Mouse (Mus musculus) v-Abl transformed pro-B cells (cell line): ENCODE data around the gene Rbmxl2.

Experiments
- in situ Hi-C, 2 experiments: fragments of 400-800 bp; cut with MboI; formaldehyde crosslinking; loops; one replicate each; pipeline ENCODE4 v1.15.1; 2025; ENCODE audit not compliant: unreplicated experiment in 2 of 2

Rbmxl2 gene

DNA sequence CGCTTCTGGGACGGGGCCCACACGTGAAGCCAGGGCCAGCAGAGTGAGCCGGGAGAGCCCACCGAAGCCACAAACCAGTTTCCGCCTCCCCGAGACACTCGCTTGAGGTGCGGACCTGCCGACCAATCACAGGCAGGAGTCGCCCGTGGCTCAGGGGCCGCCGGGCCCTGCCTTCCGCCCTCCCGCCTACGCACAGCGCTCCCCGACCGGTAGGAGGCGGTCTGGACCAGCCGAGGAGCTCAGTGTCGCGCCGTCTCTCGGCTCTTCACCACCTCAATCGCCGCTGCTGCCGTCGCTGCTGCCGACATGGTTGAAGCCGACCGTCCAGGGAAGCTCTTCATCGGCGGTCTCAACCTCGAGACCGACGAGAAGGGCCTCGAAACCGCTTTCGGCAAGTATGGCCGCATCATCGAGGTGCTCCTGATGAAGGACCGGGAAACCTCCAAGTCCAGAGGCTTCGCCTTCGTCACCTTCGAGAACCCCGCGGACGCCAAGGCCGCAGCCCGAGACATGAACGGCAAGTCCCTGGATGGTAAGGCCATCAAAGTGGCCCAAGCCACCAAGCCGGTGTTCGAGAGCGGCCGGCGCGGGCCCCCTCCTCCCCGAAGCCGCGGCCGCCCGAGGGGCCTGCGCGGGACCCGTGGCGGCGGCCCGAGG is at the start of gene Rbmxl2:
Rbmxl2 (plus strand) TSS at position 242 of the 657 bp plus-strand sequence.
- in situ Hi-C loops: no loop called here

DNA sequence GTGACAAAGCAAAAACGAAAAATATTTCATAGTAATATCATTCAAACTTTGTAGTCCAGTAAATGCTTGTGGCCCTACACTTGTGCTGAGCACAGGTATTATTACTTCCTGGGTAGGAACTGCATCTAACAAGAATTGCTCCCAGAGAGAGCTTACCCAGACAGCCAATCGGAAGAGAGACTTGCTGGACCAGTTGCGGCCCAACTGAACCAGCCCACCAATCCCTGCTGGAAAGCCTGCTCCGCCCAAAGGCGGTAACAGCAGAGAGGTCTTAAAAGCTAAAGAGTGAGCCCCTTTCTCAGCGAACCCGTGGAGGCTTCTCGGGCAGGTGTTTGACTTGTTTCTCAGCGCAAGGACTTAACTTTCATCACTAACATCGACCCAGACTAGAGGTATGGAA is 42.6 kb upstream of the Rbmxl2 start, which contains the start of gene Nlrp14:
Nlrp14 (plus strand) TSS at position 301 of the 400 bp plus-strand sequence.
- in situ Hi-C loops: no loop called here

DNA sequence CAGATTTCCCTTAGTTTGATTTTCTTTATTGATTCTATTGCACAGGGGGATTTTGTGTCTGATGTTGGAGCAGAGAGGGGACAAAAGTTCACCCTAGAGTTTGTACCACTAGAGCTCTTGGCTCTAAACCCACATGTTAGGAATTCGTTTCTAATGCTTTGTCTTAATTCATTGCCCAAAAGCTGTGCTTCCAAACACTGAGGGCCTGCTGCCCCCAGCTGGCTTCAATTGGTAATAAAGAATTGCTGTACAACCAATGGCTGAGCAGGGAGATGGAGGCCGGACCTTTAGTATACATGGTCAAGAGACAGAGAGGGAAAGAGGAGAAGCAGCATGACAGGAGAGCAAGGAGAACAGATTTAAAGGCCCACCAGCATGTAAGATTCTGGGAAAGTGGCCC is 28.8 kb upstream of the Rbmxl2 start:
- in situ Hi-C loops: no loop called here

DNA sequence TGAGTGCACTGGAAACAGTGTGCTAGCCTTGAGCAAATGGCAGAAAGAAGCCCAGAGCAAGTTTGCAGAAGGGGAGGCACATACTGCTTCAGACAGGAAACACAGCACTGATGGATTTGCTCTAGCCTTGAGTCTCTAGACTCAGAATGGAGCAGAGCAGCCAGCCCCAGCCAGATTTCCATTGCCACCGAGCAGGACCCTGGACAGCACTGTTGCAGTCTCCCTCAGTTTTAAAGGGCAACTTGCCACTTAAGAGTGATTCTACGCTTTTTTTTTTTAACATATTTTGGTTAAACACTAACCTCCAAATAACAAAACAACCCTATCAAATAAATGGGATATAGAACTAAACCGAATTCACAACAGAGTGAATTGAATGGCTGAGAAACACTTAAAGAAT is 7.4 kb upstream of the Rbmxl2 start:
- in situ Hi-C loops: no loop called here

DNA sequence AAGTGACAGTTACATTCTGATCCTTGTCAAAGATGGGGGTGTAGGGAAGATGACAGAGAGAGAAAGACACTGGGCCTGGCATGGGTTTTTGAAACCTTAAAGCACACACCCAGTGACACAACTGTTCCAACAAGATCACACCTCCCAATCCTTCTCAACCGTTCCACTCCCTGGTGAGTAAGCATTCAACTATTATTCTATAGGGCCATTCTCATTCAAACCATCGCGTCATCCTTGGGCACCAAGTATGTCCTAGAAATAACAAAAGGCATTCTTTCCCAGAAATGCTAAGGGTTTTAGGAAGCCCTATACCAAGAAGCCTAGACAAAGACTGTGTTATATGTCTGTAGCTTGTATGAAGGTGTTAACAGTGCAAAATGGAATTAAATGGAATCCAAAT is 1.4 kb upstream of the Rbmxl2 start:
- in situ Hi-C loops: no loop called here

DNA sequence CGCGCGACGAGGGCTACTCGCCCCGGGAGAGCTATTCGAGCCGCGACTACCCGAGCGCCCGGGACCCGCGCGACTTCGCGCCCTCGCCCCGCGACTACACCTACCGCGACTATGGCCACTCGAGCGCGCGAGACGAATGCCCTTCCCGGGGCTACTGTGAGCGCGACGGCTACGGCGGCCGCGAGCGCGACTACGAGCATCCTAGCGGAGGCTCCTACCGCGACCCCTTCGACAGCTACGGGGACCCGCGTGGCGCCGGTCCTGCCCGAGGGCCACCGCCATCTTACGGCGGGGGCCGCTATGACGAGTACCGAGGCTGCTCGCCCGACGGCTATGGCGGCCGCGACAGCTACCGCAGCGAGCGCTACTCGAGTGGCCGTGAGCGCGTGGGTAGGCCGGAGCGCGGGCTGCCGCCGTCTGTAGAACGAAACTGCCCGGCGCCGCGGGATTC is 906 bp downstream of the Rbmxl2 start:
- in situ Hi-C loops: no loop called here

DNA sequence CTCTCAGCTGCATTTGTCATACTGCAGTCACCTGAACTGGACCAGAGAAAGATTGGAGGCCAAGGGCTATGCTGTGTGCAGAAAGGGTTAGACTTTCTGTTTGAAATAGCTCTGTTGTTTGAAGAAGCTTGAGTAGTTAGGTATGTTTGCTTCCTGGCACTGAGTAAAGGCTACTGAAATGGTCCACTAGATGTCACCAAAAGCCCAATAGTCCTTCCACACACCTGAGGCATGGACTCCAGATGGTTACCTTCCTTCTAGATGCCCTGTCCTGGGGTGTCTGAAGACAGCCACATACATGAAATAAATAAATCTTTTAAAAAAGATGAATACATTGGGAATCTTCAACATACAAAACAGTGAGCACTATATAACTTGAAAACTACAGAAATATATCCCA is 6.5 kb downstream of the Rbmxl2 start:
- in situ Hi-C loops: no loop called here

DNA sequence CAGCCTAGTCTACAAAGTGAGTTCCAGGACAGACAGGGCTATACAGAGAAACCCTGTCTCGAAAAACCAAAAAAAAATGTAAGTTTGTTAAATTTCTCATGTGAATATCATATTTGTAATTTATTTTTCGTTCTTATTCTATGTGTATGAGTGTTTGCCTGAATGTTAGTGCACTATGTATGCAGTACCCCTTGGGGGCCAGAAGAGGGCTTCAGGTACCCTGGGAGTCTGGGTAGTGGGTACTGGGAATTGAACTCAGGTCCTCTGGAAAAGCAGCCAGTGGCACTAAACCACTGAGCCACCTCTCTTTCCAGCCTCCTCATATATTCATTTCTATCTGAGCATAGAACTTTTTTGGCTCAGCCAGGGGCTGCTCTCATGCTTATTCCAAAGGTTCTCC is 7.6 kb downstream of the Rbmxl2 start:
- in situ Hi-C loops: no loop called here

DNA sequence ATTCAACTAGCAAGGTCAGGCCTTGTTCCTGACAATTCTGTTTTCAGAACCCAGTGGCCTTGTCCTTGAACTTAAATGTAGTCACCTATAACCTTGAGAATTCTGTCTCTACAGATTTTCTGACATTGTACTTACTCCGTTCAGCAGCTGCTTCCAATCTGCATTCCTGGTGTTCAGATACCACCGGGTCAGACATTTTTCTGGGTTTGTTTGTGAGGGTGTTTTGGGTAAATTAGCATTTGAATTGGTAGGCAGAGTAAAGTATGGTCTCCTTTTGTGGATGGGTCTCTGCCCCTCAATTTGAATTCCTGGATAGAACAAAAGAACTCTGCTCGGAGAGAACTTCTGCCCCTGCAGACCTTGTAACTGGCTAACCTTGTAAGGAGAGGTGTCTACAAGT is 27.6 kb downstream of the Rbmxl2 start:
- in situ Hi-C loops: no loop called here

DNA sequence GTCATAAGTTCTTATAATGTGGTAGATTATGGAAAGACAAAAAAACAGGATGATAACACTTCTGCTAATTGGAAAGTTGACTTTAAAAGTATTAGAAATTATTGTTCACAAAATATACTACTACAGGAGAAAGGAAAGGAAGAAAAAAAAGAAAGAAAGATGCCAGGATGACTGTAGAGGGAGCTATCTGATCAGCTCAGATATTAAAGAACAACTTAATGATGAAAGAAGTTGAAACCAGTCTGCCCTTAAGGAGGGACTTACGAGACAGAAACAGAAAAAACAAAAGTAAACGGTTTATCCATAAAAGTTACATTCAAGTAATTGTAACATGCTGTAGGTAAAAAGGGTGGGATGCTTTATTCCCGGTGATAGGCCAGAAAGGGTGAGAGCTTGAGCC is 28.3 kb downstream of the Rbmxl2 start:
- in situ Hi-C loops: no loop called here

DNA sequence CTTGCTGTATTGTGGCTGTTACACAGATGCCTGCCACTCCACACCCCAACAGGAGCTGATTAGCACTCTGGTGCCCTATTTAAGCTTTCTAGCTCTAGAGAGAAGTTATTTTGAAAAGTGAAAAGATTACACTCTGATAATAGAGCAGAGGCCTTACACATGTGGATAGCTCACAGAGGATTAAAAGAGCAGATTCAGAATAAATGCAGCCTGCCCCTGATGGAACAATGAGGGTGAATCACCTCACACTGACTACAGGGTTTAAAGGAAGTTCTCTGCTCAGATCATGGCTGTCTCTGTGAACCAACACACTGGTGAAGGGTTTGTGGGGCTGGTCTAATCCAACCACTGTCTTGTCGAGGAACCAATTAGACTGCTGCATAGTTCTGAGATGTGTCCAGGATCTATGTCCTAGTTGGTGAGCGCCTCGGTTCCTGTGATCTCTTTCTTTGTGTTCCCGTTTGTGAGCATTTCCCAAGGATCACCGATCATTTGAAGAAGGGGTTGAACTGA is 32.2 kb downstream of the Rbmxl2 start:
- in situ Hi-C loops: no loop called here

DNA sequence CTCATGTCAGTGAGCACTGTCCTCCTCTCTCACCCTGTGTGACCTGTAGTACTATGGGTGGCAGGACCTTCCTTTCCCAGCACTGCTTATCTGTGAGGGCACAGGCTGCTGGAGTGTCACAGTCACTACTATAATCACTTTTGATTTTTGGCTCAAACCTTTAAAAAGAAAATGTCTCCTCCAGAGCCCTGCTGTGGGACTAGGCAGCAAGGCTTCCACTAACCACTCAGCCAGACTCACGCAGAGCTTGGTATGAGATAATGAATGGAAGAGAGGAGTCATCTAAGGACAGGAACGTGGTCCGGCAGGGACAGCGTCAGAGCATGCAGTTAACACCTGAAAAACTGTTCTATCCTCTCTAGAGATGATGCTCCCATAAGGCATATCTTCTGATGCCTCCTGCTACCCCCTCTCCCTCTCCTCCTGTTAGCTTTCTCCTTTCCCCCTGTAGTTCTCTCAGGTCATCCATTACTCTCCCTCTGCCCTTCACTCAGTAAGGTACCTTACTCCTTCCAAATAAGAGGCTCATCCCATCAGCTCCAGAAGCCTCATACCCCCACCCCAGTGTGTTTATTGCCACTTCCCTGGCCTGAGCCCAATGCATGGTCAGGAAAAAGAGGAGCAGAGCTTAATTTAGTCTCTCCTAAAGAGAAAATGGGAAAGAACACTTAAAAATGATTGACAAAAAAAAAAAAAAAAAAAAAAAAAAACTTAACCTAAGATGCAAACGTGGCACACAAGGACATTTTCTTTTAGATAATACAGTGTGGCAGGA is 41.2 kb downstream of the Rbmxl2 start:
- in situ Hi-C loops: no loop called here

DNA sequence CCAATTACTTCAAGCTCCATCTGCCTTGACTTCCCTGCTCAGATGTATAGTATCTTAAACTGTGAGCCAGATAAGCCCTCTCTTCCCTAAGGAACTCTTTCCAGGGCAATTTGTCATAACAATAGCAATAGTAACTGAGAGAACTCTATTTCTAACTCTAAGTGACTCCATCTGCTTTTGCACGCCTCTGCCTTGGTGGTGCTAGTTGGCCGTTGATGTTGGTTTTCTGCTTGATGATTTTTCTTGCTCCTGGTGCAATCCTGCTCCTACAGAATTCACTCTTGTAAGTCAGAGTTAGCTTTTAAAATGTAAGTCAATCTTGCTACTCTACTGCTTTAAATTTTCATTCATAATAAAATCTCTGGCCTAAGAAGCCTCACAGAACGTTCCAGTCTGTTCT is 44.1 kb downstream of the Rbmxl2 start:
- in situ Hi-C loops: no loop called here

DNA sequence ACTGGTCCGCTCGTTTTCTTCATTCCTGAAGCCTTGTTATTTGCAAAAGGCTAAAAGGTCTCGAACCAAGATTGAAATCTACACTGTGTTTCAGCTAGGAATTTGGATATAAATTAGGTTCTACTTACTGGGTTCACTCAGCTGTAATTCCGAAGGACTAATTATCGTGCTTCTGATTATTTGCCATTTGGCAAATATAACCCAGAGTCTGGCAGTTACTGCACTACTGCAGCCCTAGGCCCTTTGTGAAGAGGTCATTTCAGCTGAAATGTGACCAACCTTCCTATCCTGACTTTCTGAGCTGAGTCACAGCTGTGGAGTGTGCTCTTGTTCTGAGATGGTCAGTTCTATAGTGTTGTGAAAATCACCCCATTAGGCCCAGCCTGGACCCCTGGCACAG is 50.7 kb downstream of the Rbmxl2 start:
- in situ Hi-C loops: no loop called here
